Mouse (Mus musculus): ENCODE data around the gene Slit3. TPM values are rescaled to one million over a fixed set of nuclear protein-coding genes. Genes with fewer than 3 reads are reported as not detected.

Slit3 gene
- polyA plus RNA-seq, 1 experiment from 2014 or later: 20.4 TPM

- Histone ChIP-seq H3K9ac (ENCODE audit: low read depth, low read length) (no peak overlapping the region), H3K4me3 (ENCODE audit: low read length) (no peak overlapping the region), H3K4me1 (ENCODE audit: control insufficient read depth, insufficient read depth, low read length) (no peaks in the 10 kb centered on the region), H3K4me2 (replicated peaks; ENCODE audit: low read depth, low read length) (no peak overlapping the region), H3K9me3 (ENCODE audit: control insufficient read depth, low read length) (no peaks in the 10 kb centered on the region), H3K27me3 (ENCODE audit: control insufficient read depth, insufficient read depth, low read length) (no peaks in the 10 kb centered on the region), H3K27ac (ENCODE audit: low read depth, low read length) (no peak overlapping the region), H3K36me3 (ENCODE audit: control insufficient read depth, insufficient read depth, low read length) (no peaks in the 10 kb centered on the region)
- no peak for ATAC-seq (ENCODE audit: low FRiP score, low TSS enrichment)
- 25% methylated on average over 3 of the region's 3 CpGs for WGBS
These were observed 547.1 kb downstream of the Slit3 start for GRCm38 (mm10) chr11:35668138-35668537.

- Histone ChIP-seq H3K4me1 (ENCODE audit: control insufficient read depth, insufficient read depth, low read length) (no peaks in the 10 kb centered on the region), H3K27ac (ENCODE audit: low read depth, low read length) (no peak overlapping the region), H3K9me3 (ENCODE audit: control insufficient read depth, low read length) (no peaks in the 10 kb centered on the region), H3K36me3 (ENCODE audit: control insufficient read depth, insufficient read depth, low read length) (no peaks in the 10 kb centered on the region), H3K4me3 (ENCODE audit: low read length) (no peak overlapping the region), H3K27me3 (ENCODE audit: control insufficient read depth, insufficient read depth, low read length) (no peaks in the 10 kb centered on the region), H3K9ac (ENCODE audit: low read depth, low read length) (no peak overlapping the region), H3K4me2 (replicated peaks; ENCODE audit: low read depth, low read length) (no peak overlapping the region)
- no peak; the same call in 1 of the 2 replicates for ATAC-seq (ENCODE audit: low FRiP score, low TSS enrichment)
- WGBS: 69% methylated on average over 1 of the region's 1 CpGs
These were observed 547.7 kb downstream of the Slit3 start for GRCm38 (mm10) chr11:35668750-35669149.

- 77% methylated on average over 5 of the region's 5 CpGs for WGBS
- Histone ChIP-seq H3K27me3 (ENCODE audit: control insufficient read depth, insufficient read depth, low read length) (no peaks in the 10 kb centered on the region), H3K27ac (ENCODE audit: low read depth, low read length) (no peak overlapping the region), H3K9ac (ENCODE audit: low read depth, low read length) (no peak overlapping the region), H3K4me3 (ENCODE audit: low read length) (no peak overlapping the region), H3K9me3 (ENCODE audit: control insufficient read depth, low read length) (no peaks in the 10 kb centered on the region), H3K4me1 (ENCODE audit: control insufficient read depth, insufficient read depth, low read length) (no peaks in the 10 kb centered on the region), H3K36me3 (ENCODE audit: control insufficient read depth, insufficient read depth, low read length) (no peaks in the 10 kb centered on the region), H3K4me2 (replicated peaks; ENCODE audit: low read depth, low read length) (no peak overlapping the region)
- no peak for ATAC-seq (ENCODE audit: low FRiP score, low TSS enrichment)
These were observed 548.5 kb downstream of the Slit3 start for GRCm38 (mm10) chr11:35669536-35669935.

DNA sequence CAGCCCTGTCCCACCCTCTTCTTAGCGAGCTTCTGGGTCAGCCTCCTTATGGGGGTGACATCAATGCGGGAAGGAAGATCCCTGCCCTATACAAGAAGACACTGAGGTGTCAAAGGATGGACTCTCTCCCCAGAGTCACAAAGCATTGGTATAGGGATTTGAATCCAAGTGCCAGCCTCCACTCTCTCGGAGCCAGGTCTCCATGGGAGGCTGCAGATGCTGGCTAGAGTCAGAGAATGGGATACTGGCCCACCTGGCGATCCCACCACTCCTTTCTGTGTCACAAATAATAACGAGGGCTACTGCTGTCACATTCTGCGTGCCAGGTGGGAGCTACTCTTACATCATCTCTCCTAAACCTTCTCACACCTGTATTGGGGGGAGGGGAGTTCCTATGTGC, 549.2 kb downstream of the Slit3 start:
- Histone ChIP-seq H3K4me2 (replicated peaks; ENCODE audit: low read depth, low read length) (no peak overlapping the region), H3K36me3 (ENCODE audit: control insufficient read depth, insufficient read depth, low read length) (no peaks in the 10 kb centered on the region), H3K4me3 (ENCODE audit: low read length) (no peak overlapping the region), H3K9ac (ENCODE audit: low read depth, low read length) (no peak overlapping the region), H3K27me3 (ENCODE audit: control insufficient read depth, insufficient read depth, low read length) (no peaks in the 10 kb centered on the region), H3K4me1 (ENCODE audit: control insufficient read depth, insufficient read depth, low read length) (no peaks in the 10 kb centered on the region), H3K9me3 (ENCODE audit: control insufficient read depth, low read length) (no peaks in the 10 kb centered on the region), H3K27ac (ENCODE audit: low read depth, low read length) (no peak overlapping the region)
- no peak for ATAC-seq (ENCODE audit: low FRiP score, low TSS enrichment)
- WGBS: 81% methylated on average over 6 of the region's 6 CpGs

DNA sequence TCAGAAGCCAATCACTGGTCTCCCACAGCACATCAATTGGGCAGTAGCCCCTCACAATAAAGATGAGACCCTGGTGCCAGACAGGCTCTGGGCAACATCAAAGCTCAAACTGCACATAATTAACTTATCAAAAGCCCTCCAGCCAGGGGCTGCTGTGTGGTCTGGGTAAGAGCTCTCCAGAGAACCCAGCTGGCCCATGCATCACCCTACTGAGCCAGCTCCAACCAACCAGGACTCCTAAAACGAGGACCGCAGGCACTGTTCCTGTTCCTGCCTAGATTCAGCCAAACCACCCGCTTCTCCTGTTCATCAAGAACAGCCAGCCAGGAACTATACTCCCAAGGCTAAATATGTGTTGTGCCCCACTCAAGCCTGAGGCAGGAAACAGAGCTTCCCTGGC, 549.7 kb downstream of the Slit3 start:
- no peak overlapping the region for H3K9ac ChIP-seq (ENCODE audit: low read depth, low read length)
- H3K27me3 ChIP-seq (ENCODE audit: control insufficient read depth, insufficient read depth, low read length): no peaks in the 10 kb centered on the region
- H3K4me3 ChIP-seq (ENCODE audit: low read length): no peak overlapping the region
- 62% methylated on average over 3 of the region's 3 CpGs for WGBS
- no peaks in the 10 kb centered on the region for H3K36me3 ChIP-seq (ENCODE audit: control insufficient read depth, insufficient read depth, low read length)
- no peak for ATAC-seq (ENCODE audit: low FRiP score, low TSS enrichment)
- no peak overlapping the region for H3K4me2 ChIP-seq (replicated peaks; ENCODE audit: low read depth, low read length)
- H3K27ac ChIP-seq (ENCODE audit: low read depth, low read length): no peak overlapping the region
- H3K4me1 ChIP-seq (ENCODE audit: control insufficient read depth, insufficient read depth, low read length): no peaks in the 10 kb centered on the region
- no peaks in the 10 kb centered on the region for H3K9me3 ChIP-seq (ENCODE audit: control insufficient read depth, low read length)

- H3K9ac ChIP-seq (ENCODE audit: low read depth, low read length): no peak overlapping the region
These were observed 552.0 kb downstream of the Slit3 start for GRCm38 (mm10) chr11:35673050-35673449.

GRCm38 (mm10) chr11:35674242-35674641, 553.2 kb downstream of the Slit3 start:
- ATAC-seq (ENCODE audit: low FRiP score, low TSS enrichment): no peak
- Histone ChIP-seq H3K9ac (ENCODE audit: low read depth, low read length) (no peak overlapping the region), H3K27me3 (ENCODE audit: control insufficient read depth, insufficient read depth, low read length) (no peaks in the 10 kb centered on the region), H3K4me2 (replicated peaks; ENCODE audit: low read depth, low read length) (no peak overlapping the region), H3K9me3 (ENCODE audit: control insufficient read depth, low read length) (no peaks in the 10 kb centered on the region), H3K36me3 (ENCODE audit: control insufficient read depth, insufficient read depth, low read length) (0 out of 2 replicates have a peak, but pooled peaks cover under 1% of the 10 kb centered on the region), H3K27ac (ENCODE audit: low read depth, low read length) (no peak overlapping the region), H3K4me3 (ENCODE audit: low read length) (no peak overlapping the region), H3K4me1 (ENCODE audit: control insufficient read depth, insufficient read depth, low read length) (no peaks in the 10 kb centered on the region)
- 96% methylated on average over 9 of the region's 9 CpGs for WGBS

More at GRCm38 (mm10) chr11:35673050-35673449, 552.0 kb downstream of the Slit3 start:
- Histone ChIP-seq H3K9me3 (ENCODE audit: control insufficient read depth, low read length) (no peaks in the 10 kb centered on the region), H3K4me1 (ENCODE audit: control insufficient read depth, insufficient read depth, low read length) (no peaks in the 10 kb centered on the region), H3K4me2 (replicated peaks; ENCODE audit: low read depth, low read length) (no peak overlapping the region), H3K36me3 (ENCODE audit: control insufficient read depth, insufficient read depth, low read length) (no peaks in the 10 kb centered on the region), H3K27me3 (ENCODE audit: control insufficient read depth, insufficient read depth, low read length) (no peaks in the 10 kb centered on the region), H3K4me3 (ENCODE audit: low read length) (no peak overlapping the region), H3K27ac (ENCODE audit: low read depth, low read length) (no peak overlapping the region)
- ATAC-seq (ENCODE audit: low FRiP score, low TSS enrichment): 0 out of 2 replicates have a peak, but pooled peaks have one; percentile 7
- 60% methylated on average over 7 of the region's 7 CpGs for WGBS

- H3K4me3 ChIP-seq (ENCODE audit: low read length): no peak overlapping the region
- H3K9me3 ChIP-seq (ENCODE audit: control insufficient read depth, low read length): no peaks in the 10 kb centered on the region
- 20% methylated on average over 4 of the region's 4 CpGs for whole genome bisulfite sequencing
- H3K4me2 ChIP-seq (replicated peaks; ENCODE audit: low read depth, low read length): no peak overlapping the region
- no peak overlapping the region for H3K27ac ChIP-seq (ENCODE audit: low read depth, low read length)
- H3K36me3 ChIP-seq (ENCODE audit: control insufficient read depth, insufficient read depth, low read length): 0 out of 2 replicates have a peak, but pooled peaks cover 2% of the 10 kb centered on the region
- H3K4me1 ChIP-seq (ENCODE audit: control insufficient read depth, insufficient read depth, low read length): no peaks in the 10 kb centered on the region
- H3K27me3 ChIP-seq (ENCODE audit: control insufficient read depth, insufficient read depth, low read length): no peaks in the 10 kb centered on the region
- H3K9ac ChIP-seq (ENCODE audit: low read depth, low read length): no peak overlapping the region
- peak; percentile 91 for ATAC-seq (ENCODE audit: low FRiP score, low TSS enrichment)
These were observed 555.7 kb downstream of the Slit3 start for GRCm38 (mm10) chr11:35676744-35677143.

DNA sequence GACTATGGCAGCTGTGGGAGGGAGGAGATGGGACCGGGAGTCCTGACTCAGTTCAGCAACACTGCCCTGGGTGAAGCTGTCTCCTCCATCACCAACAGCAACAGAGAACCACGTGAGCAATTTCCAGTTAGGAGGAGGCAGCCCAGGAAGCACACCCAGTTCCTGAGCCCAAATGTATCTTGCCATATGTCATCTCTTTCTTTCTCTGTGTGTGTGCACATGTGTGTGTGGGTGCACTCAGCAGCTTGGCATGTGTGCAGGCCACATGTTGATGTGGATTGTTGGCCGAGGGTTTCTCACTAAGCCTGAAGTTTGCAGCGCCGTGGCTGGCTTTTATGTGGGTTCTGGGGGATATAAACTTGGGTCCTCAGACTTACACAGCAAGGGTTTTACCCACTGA, 559.0 kb downstream of the Slit3 start:
- Histone ChIP-seq H3K27me3 (ENCODE audit: control insufficient read depth, insufficient read depth, low read length) (no peaks in the 10 kb centered on the region), H3K4me2 (replicated peaks; ENCODE audit: low read depth, low read length) (no peak overlapping the region), H3K4me1 (ENCODE audit: control insufficient read depth, insufficient read depth, low read length) (no peaks in the 10 kb centered on the region), H3K36me3 (ENCODE audit: control insufficient read depth, insufficient read depth, low read length) (0 out of 2 replicates have a peak, but pooled peaks cover 2% of the 10 kb centered on the region), H3K9me3 (ENCODE audit: control insufficient read depth, low read length) (no peaks in the 10 kb centered on the region), H3K9ac (ENCODE audit: low read depth, low read length) (no peak overlapping the region), H3K27ac (ENCODE audit: low read depth, low read length) (no peak overlapping the region), H3K4me3 (ENCODE audit: low read length) (no peak overlapping the region)
- WGBS: 84% methylated on average over 5 of the region's 5 CpGs
- no peak for ATAC-seq (ENCODE audit: low FRiP score, low TSS enrichment)
